Mouse (Mus musculus) lung, postnatal 0 days (tissue): ENCODE measurements at regions not wholly inside any gene's neighbourhood (a gene's known extent, or its start where the extent isn't known, plus 50 kb on each side); places are given as distances from the start of the nearest gene placed in this dataset.

Experiments used
- ATAC-seq: fragments of 200-750 bp; cut with Nextera tagmentation; 2 replicates; pipeline ENCODE4 v1.8.0; 2017; ENCODE audit warnings: moderate library complexity
- DNase-seq: peaks from one replicate; pipeline ENCODE4 v3.0.0-alpha.2; 2016; ENCODE audit warnings: low spot score
- H3K27ac ChIP-seq: fragments of 300-500 bp; sonication (generic); 2 replicates; pipeline ENCODE4 v1.5.1; 2014; ENCODE audit warnings: antibody characterized with exemption, mild to moderate bottlenecking, low read length, mixed read lengths
- H3K27me3 ChIP-seq: fragments of 300-500 bp; sonication (generic); replicated peaks from 2 replicates; pipeline ENCODE4 v1.6.1; 2014; ENCODE audit warnings: low read length, mixed read lengths; ENCODE audit not compliant: insufficient read depth
- H3K36me3 ChIP-seq: fragments of 300-500 bp; sonication (generic); 2 replicates; pipeline ENCODE4 v1.6.1; 2014; ENCODE audit warnings: low read length, mixed read lengths; ENCODE audit not compliant: insufficient read depth
- H3K4me1 ChIP-seq: fragments of 300-500 bp; sonication (generic); 2 replicates; pipeline ENCODE4 v1.6.1; 2014; ENCODE audit warnings: antibody characterized with exemption, low read depth, low read length, mixed read lengths; ENCODE audit not compliant: insufficient read depth
- H3K4me2 ChIP-seq: fragments of 300-500 bp; sonication (generic); replicated peaks from 2 replicates; pipeline ENCODE4 v1.6.1; 2014; ENCODE audit warnings: low read depth, mild to moderate bottlenecking, low read length, moderate library complexity, mixed read lengths
- H3K4me3 ChIP-seq: fragments of 300-500 bp; sonication (generic); 2 replicates; pipeline ENCODE4 v1.5.1; 2014; ENCODE audit warnings: low read depth, low read length
- H3K9ac ChIP-seq: fragments of 300-500 bp; sonication (generic); replicated peaks from 2 replicates; pipeline ENCODE4 v1.6.1; 2014; ENCODE audit warnings: low read depth, mild to moderate bottlenecking
- H3K9me3 ChIP-seq: fragments of 300-500 bp; sonication (generic); 2 replicates; pipeline ENCODE4 v1.6.1; 2016; ENCODE audit warnings: low read length, mixed read lengths
- CTCF ChIP-seq: IDR thresholded peaks from 2 replicates; pipeline ENCODE4 v1.5.1; 2016; ENCODE audit warnings: antibody characterized with exemption, mild to moderate bottlenecking
- EP300 ChIP-seq: IDR thresholded peaks from 2 replicates; pipeline ENCODE4 v1.6.1; 2016; ENCODE audit warnings: antibody characterized with exemption, mild to moderate bottlenecking, control low read depth

- H3K27ac ChIP-seq, result no peak overlapping the region
- no peaks in the 10 kb centered on the region for H3K4me1 ChIP-seq
- TF ChIP-seq EP300, result no peak
- no peak for TF ChIP-seq CTCF
- H3K4me2 ChIP-seq, result no peak overlapping the region
- H3K9ac ChIP-seq, result no peak overlapping the region
- H3K4me3 ChIP-seq, result no peak overlapping the region
- ATAC-seq, result no peak
- H3K36me3 ChIP-seq, result no peaks in the 10 kb centered on the region
- DNase-seq, result no peak
- no peaks in the 10 kb centered on the region for H3K9me3 ChIP-seq
- H3K27me3 ChIP-seq, result no peaks in the 10 kb centered on the region
These were observed 54.5 kb upstream of the Rspo3 start for GRCm38 (mm10) chr10:29590187-29590586.

- Histone ChIP-seq H3K4me2 (no peak overlapping the region), H3K9me3 (no peaks in the 10 kb centered on the region), H3K9ac (no peak overlapping the region), H3K27me3 (no peaks in the 10 kb centered on the region), H3K27ac (no peak overlapping the region), H3K36me3 (no peaks in the 10 kb centered on the region), H3K4me3 (no peak overlapping the region), H3K4me1 (no peaks in the 10 kb centered on the region)
- ATAC-seq, result no peak
- TF ChIP-seq CTCF (no peak), EP300 (no peak)
- no peak for DNase-seq
These were observed 54.1 kb upstream of the Rspo3 start for GRCm38 (mm10) chr10:29589739-29590138.
